Mouse (Mus musculus): ENCODE data around the gene Fgf22.

DNA sequence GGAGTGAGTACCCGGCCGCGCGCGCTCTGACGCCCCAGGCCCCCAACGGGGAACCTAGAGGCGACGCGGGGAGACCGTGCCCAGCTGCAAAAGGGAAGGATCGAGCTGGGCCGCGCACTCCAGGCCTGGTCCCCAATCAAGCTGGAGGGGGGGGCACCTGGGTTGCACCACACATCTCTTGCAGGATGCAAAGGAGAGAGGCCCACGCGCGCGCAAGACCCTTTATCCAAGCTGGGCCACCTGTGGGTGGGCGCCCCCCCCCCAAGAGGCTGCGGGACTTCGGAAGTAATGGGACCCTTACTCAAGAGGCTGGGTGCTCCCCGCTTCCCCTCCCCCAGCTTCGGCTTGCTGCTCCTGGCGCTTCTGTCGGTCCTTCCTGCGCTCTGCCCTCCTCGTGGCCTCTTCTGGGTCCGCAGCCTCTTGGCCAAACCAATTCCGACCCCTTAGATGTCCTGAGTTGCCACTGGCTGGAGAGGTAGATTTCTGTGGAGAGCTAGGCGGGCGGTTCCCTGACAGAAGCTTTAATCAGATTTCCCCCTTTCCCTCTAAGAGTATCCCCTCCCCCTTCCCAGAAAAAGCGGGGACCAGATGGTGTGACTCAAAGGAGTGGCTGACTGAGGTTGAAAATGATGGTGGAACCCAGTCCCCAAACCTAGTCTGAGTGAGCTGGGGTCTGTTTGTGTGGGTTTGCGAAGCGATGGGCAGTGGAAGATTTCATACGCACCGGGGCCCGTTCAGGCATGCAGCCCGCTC is 39.0 kb downstream of the Fgf22 start:
- no peak for TF ChIP-seq CTCF (conservative IDR thresholded peaks at IDR 0.05; ENCODE audit: insufficient read depth, insufficient read length, low read depth, low read length)
- no peak for TF ChIP-seq POLR2A (IDR thresholded peaks at IDR 0.05; ENCODE audit: low read depth, low read length)

Measured in kidney, adult 2 months (tissue).